Mouse (Mus musculus): Measurements from ENCODE around the gene Sncb. TPM values are rescaled to one million over a fixed set of nuclear protein-coding genes. Genes with fewer than 3 reads are reported as not detected.

Sncb gene
- total and polyA plus RNA-seq, 2 experiments from 2014 or later = 111 to 222 TPM

DNA sequence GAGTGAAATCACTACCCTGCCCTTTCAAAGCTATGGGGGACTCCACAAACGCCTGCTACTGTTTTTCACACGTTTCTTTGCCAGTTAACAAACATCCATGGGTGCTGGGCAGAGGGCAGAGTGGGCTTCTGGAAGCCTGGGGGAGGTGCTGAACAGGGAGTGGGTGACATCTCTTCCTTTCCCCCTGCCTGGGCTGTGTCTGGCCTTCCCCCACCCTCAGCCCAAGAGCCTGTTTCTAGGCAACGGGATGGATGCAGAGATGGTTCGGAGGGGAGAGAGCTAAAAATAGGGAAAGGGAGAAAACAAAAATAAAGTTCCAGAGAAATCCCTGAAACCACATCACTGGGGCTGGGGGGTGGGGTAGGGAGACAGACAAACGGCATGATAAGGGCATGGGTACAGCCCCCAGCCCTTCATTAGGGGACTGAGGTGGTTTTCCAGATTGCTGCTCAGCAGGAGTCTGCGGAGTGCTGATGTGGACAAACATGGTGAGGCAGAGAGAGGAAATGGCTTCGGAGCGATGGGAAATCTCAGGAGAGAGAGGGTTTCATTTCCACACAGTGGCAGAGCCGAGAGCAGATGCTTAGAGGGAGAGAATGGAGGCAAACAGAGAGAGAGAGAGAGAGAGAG is 11.1 kb downstream of the Sncb start:
- H3K9me3 ChIP-seq (ENCODE audit: low read length) = no peaks in the 10 kb centered on the region
- DNase-seq (ENCODE audit: low spot score) (peak; percentile 58), ATAC-seq (no peak)
- peaks cover 33% of the 10 kb centered on the region for H3K4me1 ChIP-seq (ENCODE audit: insufficient read depth, low read length)
- peak overlapping the region; percentile 14; the same call in 1 of the 2 replicates for H3K4me2 ChIP-seq (ENCODE audit: low read depth, low read length)
- peak overlapping the region; percentile 92 for H3K27ac ChIP-seq
- H3K4me3 ChIP-seq (ENCODE audit: low read length) = no peak overlapping the region
- WGBS = 11% methylated on average over 9 of the region's 9 CpGs
- TF ChIP-seq CTCF (IDR thresholded peaks at IDR 0.05; ENCODE audit: low read depth) = no peak
- no peaks in the 10 kb centered on the region for H3K36me3 ChIP-seq (ENCODE audit: insufficient read depth, low read length)
- H3K27me3 ChIP-seq (ENCODE audit: insufficient read depth, low read length) = no peaks in the 10 kb centered on the region
- no peak overlapping the region for H3K9ac ChIP-seq (replicated peaks; ENCODE audit: low read length)

DNA sequence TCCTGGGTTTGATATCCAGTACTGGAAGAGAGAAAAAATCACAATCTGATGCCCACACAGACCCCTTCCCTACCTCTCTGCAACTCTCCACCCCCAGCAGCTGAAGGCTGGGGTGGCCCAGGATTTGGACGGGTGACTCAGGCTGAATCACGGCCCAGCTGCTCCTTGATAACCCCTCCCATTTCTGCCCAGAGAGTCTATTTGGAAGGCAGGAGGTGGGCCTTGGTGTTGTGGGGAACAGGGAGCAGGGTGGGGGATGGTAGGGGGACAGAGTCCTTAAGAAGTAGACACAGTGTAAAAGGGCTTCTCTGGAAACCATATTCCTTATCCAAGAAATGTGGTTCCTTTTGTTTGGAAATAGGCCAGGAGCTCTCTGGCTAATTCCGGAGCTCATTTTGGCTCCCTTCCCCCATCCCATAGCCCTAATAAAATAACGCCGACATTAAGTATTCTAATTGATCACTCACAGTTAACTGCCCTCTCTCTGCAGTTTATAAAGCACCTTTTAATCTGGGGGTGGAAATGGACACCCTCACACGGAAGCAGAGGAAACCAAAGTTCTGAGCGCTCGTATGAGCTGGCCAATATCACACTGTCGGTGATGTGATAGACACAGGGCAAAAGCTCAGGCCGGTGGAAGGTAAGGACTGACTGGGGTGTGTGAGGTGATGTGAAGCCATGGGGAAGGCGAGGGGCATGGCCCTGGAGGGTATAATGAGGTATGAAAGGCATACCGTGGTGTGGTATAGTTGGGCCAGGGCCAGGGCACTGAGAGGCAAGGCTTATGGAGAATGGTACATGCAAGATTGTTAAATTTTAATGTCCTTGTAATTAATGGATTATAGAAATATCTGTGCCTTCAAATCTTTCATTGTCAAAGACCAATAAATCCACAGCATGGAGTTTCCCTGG is 12.0 kb downstream of the Sncb start:
- Histone ChIP-seq H3K4me1 (ENCODE audit: insufficient read depth, low read length) (peaks cover 25% of the 10 kb centered on the region), H3K9ac (replicated peaks; ENCODE audit: low read length) (no peak overlapping the region), H3K36me3 (ENCODE audit: insufficient read depth, low read length) (no peaks in the 10 kb centered on the region), H3K9me3 (ENCODE audit: low read length) (no peaks in the 10 kb centered on the region), H3K4me3 (ENCODE audit: low read length) (no peak overlapping the region), H3K4me2 (ENCODE audit: low read depth, low read length) (peak overlapping the region; percentile 18; the same call in 1 of the 2 replicates), H3K27me3 (ENCODE audit: insufficient read depth, low read length) (no peaks in the 10 kb centered on the region), H3K27ac (peak overlapping the region; percentile 92)
- no peak for ATAC-seq
- 30% methylated on average over 12 of the region's 12 CpGs for WGBS
- DNase-seq (ENCODE audit: low spot score) = no peak
- no peak for TF ChIP-seq CTCF (IDR thresholded peaks at IDR 0.05; ENCODE audit: low read depth)

DNA sequence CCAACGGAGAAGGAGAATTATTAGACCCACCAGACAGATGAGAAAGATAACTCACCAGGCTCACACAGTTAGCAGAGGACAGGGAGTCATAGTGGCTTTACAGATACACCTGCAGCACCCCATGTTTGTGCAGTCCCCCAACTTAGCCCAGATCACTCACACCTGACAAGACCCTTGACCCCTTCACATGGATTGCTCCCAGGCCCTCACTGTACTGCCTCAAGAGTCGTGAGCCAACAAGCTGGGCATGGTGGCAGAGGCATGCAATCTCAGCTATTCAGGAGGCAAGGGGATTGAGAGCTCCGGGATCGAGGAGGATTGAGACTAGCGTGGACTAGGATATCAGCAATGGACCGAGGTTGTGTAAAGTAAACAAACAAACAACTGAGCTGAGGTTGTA is 12.7 kb downstream of the Sncb start:
- Histone ChIP-seq H3K4me2 (ENCODE audit: low read depth, low read length) (no peak overlapping the region), H3K9me3 (ENCODE audit: low read length) (no peaks in the 10 kb centered on the region), H3K27ac (peak overlapping the region; percentile 92; the same call in 1 of the 2 replicates), H3K27me3 (ENCODE audit: insufficient read depth, low read length) (no peaks in the 10 kb centered on the region), H3K4me1 (ENCODE audit: insufficient read depth, low read length) (peaks cover 19% of the 10 kb centered on the region), H3K36me3 (ENCODE audit: insufficient read depth, low read length) (no peaks in the 10 kb centered on the region), H3K4me3 (ENCODE audit: low read length) (no peak overlapping the region), H3K9ac (replicated peaks; ENCODE audit: low read length) (no peak overlapping the region)
- 70% methylated on average over 6 of the region's 6 CpGs for WGBS
- TF ChIP-seq CTCF (IDR thresholded peaks at IDR 0.05; ENCODE audit: low read depth) = no peak
- no peak for ATAC-seq
- DNase-seq (ENCODE audit: low spot score) = no peak

DNA sequence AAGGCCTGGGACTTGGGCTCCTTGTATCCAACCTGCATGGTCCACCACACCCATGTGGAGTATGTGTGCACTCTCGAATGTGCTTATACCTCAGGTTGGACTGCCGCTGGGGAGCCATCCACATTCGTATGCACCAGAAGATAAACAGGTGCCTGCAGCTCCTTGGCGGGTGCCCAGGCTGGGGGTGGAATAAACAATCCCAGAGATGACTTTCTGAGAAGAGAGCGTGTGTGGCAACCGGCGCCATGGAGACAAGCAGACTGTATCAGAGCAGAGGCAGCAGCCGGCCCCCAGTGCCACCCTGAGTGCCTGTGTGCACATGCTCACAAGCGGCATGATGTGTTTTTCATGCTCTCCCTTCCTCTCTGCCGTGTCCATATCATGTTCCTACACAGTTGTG is 13.7 kb downstream of the Sncb start:
- Histone ChIP-seq H3K4me2 (ENCODE audit: low read depth, low read length) (no peak overlapping the region), H3K27ac (no peak overlapping the region), H3K4me1 (ENCODE audit: insufficient read depth, low read length) (peaks cover 25% of the 10 kb centered on the region), H3K9ac (replicated peaks; ENCODE audit: low read length) (no peak overlapping the region), H3K9me3 (ENCODE audit: low read length) (no peaks in the 10 kb centered on the region), H3K36me3 (ENCODE audit: insufficient read depth, low read length) (no peaks in the 10 kb centered on the region), H3K4me3 (ENCODE audit: low read length) (no peak overlapping the region), H3K27me3 (ENCODE audit: insufficient read depth, low read length) (no peaks in the 10 kb centered on the region)
- no peak for ATAC-seq
- TF ChIP-seq CTCF (IDR thresholded peaks at IDR 0.05; ENCODE audit: low read depth) = no peak
- 45% methylated on average over 10 of the region's 10 CpGs for WGBS
- no peak for DNase-seq (ENCODE audit: low spot score)

DNA sequence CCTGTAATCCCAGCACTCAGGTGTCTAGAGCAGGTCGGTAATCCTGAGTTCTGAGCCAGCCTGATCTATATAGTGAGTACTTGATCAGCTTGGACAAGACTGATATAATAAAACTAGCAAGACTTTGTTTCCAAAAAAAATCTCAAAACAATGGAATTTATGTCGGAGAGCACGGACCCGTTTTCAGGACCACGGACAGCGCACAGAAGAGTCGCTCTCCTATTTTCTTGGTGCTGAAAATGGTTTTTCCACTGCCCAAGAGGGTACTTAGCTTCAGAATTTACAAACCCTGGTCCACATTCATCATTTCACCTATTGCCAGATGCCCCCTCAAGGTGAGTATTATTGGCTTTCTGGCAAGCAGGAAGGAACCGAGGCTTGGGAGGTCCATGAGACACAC is 15.7 kb downstream of the Sncb start:
- ATAC-seq (no peak), DNase-seq (ENCODE audit: low spot score) (no peak)
- no peaks in the 10 kb centered on the region for H3K9me3 ChIP-seq (ENCODE audit: low read length)
- no peaks in the 10 kb centered on the region for H3K27me3 ChIP-seq (ENCODE audit: insufficient read depth, low read length)
- peaks cover 34% of the 10 kb centered on the region for H3K4me1 ChIP-seq (ENCODE audit: insufficient read depth, low read length)
- H3K4me2 ChIP-seq (ENCODE audit: low read depth, low read length) = no peak overlapping the region
- H3K9ac ChIP-seq (replicated peaks; ENCODE audit: low read length) = no peak overlapping the region
- H3K36me3 ChIP-seq (ENCODE audit: insufficient read depth, low read length) = no peaks in the 10 kb centered on the region
- 15% methylated on average over 8 of the region's 8 CpGs for WGBS
- TF ChIP-seq CTCF (IDR thresholded peaks at IDR 0.05; ENCODE audit: low read depth) = no peak
- no peak overlapping the region for H3K4me3 ChIP-seq (ENCODE audit: low read length)
- H3K27ac ChIP-seq = no peak overlapping the region

DNA sequence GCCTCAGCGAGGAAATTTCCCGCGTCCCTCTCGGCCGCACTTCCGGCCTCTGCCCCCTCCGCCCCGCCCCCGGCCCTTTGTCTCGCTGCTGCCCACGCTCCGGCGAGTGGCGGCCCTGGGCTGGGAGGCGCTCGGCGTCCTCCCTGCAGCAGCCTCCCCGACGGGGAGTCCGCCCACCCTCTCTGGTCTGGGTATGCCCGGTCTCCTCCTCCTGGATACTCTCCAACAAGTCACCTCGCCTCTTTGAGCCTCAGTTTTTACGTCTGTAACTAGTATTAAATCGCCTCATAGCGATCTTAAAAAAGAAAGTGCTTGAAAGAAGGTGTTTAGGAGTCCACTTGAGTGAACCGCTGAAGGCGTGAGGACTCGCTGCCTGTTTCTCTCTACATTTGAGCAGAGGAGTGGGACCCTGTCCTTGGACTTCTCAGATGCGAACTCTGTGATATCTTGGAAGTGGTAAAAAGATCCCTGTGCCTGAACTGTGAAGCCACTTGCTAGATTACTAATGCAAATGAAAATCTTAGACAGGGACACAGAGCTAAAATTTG is 16.5 kb downstream of the Sncb start, which contains the start of gene Gprin1:
TSS of gene Gprin1 (minus strand) at position 11 of the 548 bp plus-strand sequence.
- Histone ChIP-seq H3K4me1 (ENCODE audit: insufficient read depth, low read length) (peaks cover 29% of the 10 kb centered on the region; the same call in 1 of the 2 replicates), H3K36me3 (ENCODE audit: insufficient read depth, low read length) (no peaks in the 10 kb centered on the region), H3K4me3 (ENCODE audit: low read length) (peak within 1 kb of the TSS; percentile 63), H3K27ac (peak within 1 kb of the TSS; percentile 94), H3K9me3 (ENCODE audit: low read length) (no peaks in the 10 kb centered on the region), H3K4me2 (ENCODE audit: low read depth, low read length) (peak within 1 kb of the TSS; percentile 61), H3K9ac (replicated peaks; ENCODE audit: low read length) (peak within 1 kb of the TSS; percentile 84), H3K27me3 (ENCODE audit: insufficient read depth, low read length) (no peaks in the 10 kb centered on the region)
- ATAC-seq (peak; percentile 65), DNase-seq (ENCODE audit: low spot score) (no peak)
- TF ChIP-seq CTCF (IDR thresholded peaks at IDR 0.05; ENCODE audit: low read depth) = no peak
- 1% methylated on average over 15 of the region's 29 CpGs for WGBS

Data from hindbrain, postnatal 0 days (tissue).